Mouse (Mus musculus) monocyte, adult 5-6 weeks (primary cell): Measurements from ENCODE around the gene Hist1h2bm. TPM values are rescaled to one million over a fixed set of nuclear protein-coding genes. Genes with fewer than 3 reads are reported as not detected.
"Not testable (repeated sequence)": the region's sequence is repeated elsewhere in the genome, so short reads cannot be mapped to it uniquely, and the experiment has no call there.

Experiments
- ATAC-seq: fragments of 153-309, 156-312 bp; replicated peaks from 2 replicates; pipeline ENCODE4 v1.8.0; 2017; ENCODE audit warnings: mild to moderate bottlenecking; ENCODE audit not compliant: low TSS enrichment, insufficient number of reproducible peaks, severe bottlenecking, poor library complexity, low FRiP score
- total RNA-seq: library from RNA; stranded (forward); fragments of 200-1000, 200-491, 200-594 nt; gene quantifications from 3 replicates; pipeline ENCODE4 v1.2.3, GENCODE M21; 2017

Gene Hist1h2bm
- total RNA-seq: 4.9 to 12.8 TPM (median 8.3 TPM) in 3 replicates

DNA sequence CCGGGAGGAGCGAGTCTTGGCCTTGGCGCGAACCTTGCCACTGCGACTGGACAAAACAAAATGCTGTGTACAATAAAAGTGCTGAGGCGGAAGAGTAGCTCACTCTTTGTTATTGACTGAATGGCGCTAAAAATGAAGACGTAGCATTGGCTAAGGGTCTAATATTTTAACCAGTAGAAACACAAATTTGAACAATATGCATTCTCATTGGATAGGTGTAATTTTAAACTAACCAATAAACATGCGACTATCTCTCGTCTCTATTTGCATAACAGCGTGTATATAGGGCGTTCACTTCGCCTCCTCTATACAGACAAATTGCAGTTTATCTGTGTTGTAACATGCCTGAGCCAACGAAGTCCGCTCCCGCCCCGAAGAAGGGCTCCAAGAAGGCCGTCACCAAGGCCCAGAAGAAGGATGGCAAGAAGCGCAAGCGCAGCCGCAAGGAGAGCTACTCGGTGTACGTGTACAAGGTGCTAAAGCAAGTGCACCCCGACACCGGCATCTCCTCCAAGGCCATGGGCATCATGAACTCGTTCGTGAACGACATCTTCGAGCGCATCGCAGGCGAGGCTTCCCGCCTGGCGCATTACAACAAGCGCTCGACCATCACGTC is at the start of gene Hist1h2bm:
Hist1h2bm (plus strand) TSS at position 288 of the 616 bp plus-strand sequence.
- ATAC-seq: peak; percentile 94

DNA sequence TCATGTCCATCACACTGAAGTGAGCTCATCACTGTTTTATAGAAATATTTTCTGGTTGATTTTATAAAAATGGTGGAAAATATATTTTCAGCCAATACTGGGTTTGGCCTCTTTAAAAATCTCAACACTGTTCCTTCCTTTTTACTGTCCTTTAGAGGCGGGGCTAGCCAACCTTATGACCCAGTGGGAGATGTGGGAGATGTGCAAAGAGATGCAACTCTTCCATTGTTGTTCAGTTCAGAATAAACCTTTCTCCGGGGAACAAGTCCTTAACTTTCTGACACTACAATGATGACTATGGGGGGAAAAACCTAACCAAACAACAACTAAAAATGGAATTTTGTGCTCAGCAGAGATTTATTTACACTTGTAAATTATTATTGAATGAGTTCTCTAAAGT is 44.5 kb upstream of the Hist1h2bm start, which contains the start of gene Olfr1360:
Olfr1360 (minus strand) TSS at position 101 of the 400 bp plus-strand sequence.
- ATAC-seq: no peak

DNA sequence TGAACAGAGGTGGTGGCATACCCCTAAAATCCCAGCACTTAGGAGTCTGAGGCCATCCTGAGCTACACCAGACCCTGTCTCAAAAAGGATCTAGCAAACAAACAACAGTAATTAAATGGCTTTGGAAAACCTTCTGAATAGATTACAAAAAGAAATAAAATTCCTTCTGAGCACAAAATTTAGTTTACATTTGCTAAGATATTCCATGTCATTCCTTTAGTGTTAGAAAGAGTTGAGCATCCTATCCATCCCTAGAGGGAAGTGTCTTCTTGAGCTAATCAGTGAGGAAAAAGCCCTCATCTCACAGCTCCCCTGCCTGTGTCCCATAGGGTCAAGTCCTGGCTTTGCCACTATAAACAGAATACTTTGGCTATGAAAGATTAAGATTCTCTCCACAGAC is 24.0 kb upstream of the Hist1h2bm start, which contains the start of gene Olfr1359:
Olfr1359 (plus strand) TSS at position 301 of the 400 bp plus-strand sequence.
- ATAC-seq: no peak

DNA sequence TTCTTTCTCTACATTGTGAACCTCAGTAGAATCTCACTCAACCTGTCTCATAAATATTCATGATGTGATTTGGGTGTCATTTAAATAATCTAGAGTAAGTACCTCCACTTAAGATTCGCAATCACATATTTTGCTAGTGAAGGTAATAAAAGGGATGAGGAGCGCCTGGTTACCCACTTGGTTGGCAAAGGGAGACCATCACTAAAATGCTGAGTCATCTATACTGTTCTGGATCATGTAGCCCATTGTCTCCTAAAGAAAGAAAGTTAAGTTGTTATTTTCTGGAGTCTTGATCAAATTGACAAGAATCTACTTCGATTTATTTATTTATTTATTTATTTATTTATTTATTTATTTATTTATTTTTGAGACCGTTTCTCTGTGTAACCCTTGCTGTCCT is 15.2 kb upstream of the Hist1h2bm start:
- no peak for ATAC-seq

DNA sequence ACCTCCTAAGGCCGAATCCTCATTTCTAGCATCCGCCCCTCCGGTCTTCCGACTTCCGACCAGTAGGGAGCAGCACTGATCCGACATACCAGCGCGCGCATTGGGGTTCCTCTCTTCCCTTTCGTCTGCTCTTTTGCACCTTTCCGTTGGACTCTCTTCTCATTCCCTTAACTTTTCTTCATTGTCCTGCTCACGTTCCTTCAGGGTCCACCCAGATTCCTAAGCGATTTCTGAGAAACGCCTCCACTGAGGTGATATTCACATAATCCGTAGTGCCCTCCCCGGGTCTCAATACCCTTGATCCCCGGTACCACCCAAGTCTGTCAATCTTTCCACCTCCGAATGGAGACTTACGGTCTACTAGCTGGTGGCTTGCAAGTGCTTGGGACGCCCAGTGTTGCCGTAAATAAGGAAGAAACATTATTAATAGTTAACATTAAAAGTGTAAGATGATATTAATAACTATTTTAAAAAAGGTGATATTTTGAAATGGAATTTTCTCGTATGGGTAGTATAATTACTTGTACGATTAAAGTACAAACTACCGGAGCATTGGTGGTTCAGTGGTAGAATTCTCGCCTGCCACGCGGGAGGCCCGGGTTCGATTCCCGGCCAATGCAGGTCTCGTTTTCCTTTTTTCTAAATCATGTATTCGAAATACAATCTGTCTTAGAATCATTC is 11.7 kb upstream of the Hist1h2bm start:
- ATAC-seq: peak; percentile 79

DNA sequence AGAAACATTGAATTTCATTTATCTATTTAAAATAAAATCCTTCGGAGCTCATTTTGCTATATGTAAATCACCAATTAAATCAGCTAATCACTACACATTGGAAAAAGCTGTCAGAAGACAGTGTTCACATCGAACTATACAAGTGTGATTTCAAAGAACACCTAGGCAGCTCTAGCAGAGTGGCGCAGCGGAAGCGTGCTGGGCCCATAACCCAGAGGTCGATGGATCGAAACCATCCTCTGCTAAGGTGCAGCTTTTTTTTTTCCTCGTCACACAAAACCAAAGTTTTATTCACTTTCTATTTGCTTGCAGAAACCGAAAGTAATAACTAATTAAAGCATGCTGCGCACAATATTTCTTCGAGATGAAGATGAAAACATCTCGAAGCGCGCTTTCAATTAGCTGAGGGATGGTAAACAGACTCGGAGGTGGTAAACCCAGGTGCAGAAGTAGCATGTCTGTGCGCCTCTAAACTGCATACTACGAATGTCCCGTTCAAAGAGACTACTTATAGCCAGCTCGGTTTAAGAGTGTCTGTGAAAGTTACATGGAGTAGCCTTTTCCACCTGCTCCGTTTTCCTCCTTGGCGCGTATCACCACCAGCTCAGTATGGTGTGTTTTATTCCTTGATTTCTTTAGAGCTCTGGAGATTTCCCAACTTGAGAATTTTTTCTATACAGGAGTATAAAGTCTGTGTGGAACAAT is 10.9 kb upstream of the Hist1h2bm start:
- no peak for ATAC-seq

- ATAC-seq: no peak
These were observed 10.1 kb upstream of the Hist1h2bm start for GRCm38 (mm10) chr13:21711698-21712097.

- peak; percentile 46 for ATAC-seq
These were observed 7.1 kb upstream of the Hist1h2bm start for GRCm38 (mm10) chr13:21714725-21715124.

GRCm38 (mm10) chr13:21715131-21715863 is 6.5 kb upstream of the Hist1h2bm start:
- ATAC-seq: no peak

DNA sequence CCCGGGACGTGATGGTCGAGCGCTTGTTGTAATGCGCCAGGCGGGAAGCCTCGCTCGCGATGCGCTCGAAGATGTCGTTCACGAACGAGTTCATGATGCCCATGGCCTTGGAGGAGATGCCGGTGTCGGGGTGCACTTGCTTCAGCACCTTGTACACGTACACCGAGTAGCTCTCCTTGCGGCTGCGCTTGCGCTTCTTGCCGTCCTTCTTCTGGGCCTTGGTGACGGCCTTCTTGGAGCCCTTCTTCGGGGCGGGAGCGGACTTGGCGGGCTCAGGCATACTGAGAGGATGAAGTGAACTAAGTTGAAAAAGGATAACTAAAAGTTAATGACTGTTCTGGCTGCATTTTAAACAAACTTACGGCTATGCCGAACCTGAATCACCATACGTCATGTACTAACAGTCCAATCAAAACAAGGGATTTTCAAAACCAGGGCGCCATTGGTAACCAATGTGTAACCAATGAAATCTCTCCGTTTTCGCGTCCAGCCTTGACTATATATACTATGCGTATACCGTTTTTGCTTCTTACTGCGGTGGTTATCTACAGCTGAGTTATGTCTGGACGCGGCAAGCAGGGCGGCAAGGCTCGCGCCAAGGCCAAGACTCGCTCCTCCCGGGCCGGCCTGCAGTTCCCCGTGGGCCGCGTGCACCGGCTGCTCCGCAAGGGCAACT is 5.8 kb upstream of the Hist1h2bm start, which contains the start of the genes Hist1h2bl and Hist1h2ai:
Hist1h2bl (minus strand) TSS at position 280 of the 676 bp plus-strand sequence.
Hist1h2ai (plus strand) TSS at position 559 of the 676 bp plus-strand sequence.
- ATAC-seq: peak; percentile 84

- peak; percentile 54 for ATAC-seq
These were observed 5.1 kb upstream of the Hist1h2bm start for GRCm38 (mm10) chr13:21716540-21717391.

GRCm38 (mm10) chr13:21717397-21718357 is 4.2 kb upstream of the Hist1h2bm start, which contains the start of gene Hist1h3h:
Gene Hist1h3h (plus strand): TSS chr13:21717659.
- peak; percentile 47; the same call in 1 of the 2 replicates for ATAC-seq

DNA sequence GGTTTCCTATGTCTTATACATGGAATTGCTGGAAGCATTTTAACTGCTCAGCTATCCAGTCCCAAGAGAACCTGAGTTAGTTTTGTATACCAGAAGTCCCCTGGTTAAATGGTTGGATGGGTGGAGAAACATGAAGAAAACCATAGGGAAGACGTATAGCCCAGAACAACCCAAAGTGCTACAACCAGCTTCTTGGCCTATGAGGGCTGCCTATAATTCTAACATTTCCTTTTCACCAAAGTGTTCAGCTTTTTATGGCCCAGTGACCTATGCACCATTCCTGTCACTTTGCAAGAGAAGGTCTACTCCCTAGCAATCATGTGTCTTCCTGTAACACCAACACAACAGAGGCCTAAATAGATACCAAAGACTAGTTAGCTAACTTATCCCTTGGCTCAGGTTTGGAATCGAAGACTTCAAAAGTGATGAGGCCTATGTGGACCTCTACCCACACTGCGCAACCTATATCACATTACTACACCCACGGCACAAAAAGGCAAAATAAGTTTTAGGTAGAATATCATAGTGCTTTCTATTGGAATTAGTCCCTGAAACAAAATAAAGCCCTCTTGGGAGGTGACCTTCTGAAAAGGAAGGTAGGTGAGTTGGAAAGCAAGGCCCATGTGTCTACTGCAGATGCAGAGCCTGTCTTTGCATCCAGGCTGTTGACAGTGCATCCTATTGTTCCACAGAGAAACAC is 3.3 kb upstream of the Hist1h2bm start:
- no peak for ATAC-seq

GRCm38 (mm10) chr13:21721107-21721756 is 612 bp upstream of the Hist1h2bm start:
- ATAC-seq: not testable (repeated sequence)

DNA sequence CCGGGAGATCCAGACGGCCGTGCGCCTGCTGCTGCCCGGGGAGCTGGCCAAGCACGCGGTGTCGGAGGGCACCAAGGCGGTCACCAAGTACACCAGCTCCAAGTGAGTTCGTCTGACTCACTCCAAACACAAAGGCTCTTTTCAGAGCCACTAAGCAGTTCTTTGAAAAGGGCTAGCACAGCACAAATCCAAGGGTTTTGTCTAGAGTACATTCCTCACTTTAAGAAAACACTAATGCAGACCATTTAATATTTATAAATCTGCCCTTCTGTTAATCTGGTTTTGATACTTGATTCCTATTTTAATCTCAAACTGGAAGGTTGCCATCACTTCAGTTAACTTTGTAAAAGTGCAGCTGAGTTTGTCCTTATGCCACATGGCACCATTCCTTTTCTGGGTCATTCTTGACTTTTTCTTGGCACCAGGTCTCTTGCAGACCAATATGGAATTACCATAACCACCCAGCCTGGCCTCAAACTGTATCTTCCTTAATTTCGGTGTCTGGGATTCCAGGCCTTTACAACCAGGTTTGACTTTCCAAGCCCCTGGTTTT is 605 bp downstream of the Hist1h2bm start:
- ATAC-seq: no peak
